Mouse (Mus musculus) forebrain, embryonic 11.5 days (tissue): ENCODE data around the gene Rhobtb1. TPM values are rescaled to one million over a fixed set of nuclear protein-coding genes. Genes with fewer than 3 reads are reported as not detected.

ENCODE experiments used
- ATAC-seq: fragments of 200-750 bp; cut with Nextera tagmentation; replicated peaks from 2 replicates; pipeline ENCODE4 v1.8.0; 2017; ENCODE audit warnings: moderate TSS enrichment; ENCODE audit not compliant: low FRiP score
- DNase-seq: peaks from one replicate; pipeline ENCODE4 v3.0.0-alpha.2; 2017; ENCODE audit warnings: low spot score
- H3K27ac ChIP-seq: fragments of 300-500 bp; sonication (generic); 2 replicates; pipeline ENCODE4 v1.5.1; 2014; ENCODE audit warnings: low read depth, low read length
- H3K27me3 ChIP-seq: fragments of 300-500 bp; sonication (generic); 2 replicates; pipeline ENCODE4 v1.6.1; 2014; ENCODE audit warnings: mild to moderate bottlenecking, low read length, mixed read lengths; ENCODE audit not compliant: control insufficient read depth, insufficient read depth
- H3K36me3 ChIP-seq: fragments of 300-500 bp; sonication (generic); 2 replicates; pipeline ENCODE4 v1.6.1; 2014; ENCODE audit warnings: mild to moderate bottlenecking, low read length, moderate library complexity, mixed read lengths; ENCODE audit not compliant: control insufficient read depth, insufficient read depth
- H3K4me1 ChIP-seq: fragments of 300-500 bp; sonication (generic); replicated peaks from 2 replicates; pipeline ENCODE4 v1.6.1; 2014; ENCODE audit warnings: low read length, mixed read lengths; ENCODE audit not compliant: control insufficient read depth, insufficient read depth
- H3K4me2 ChIP-seq: fragments of 300-500 bp; sonication (generic); 2 replicates; pipeline ENCODE4 v1.6.1; 2014; ENCODE audit warnings: low read depth, mild to moderate bottlenecking, low read length, moderate library complexity, mixed read lengths; ENCODE audit not compliant: severe bottlenecking
- H3K4me3 ChIP-seq: fragments of 300-500 bp; sonication (generic); 2 replicates; pipeline ENCODE4 v1.5.1; 2014; ENCODE audit warnings: low read depth, low read length
- H3K9ac ChIP-seq: fragments of 300-500 bp; sonication (generic); 2 replicates; pipeline ENCODE4 v1.6.1; 2014; ENCODE audit warnings: low read length
- H3K9me3 ChIP-seq: fragments of 300-500 bp; sonication (generic); 2 replicates; pipeline ENCODE4 v1.6.1; 2016; ENCODE audit warnings: low read length, mixed read lengths; ENCODE audit not compliant: control insufficient read depth
- WGBS: fragments of 180-500 bp; shearing (Covaris S2); extraction: QIAGEN DNeasy Blood & Tissue Kit; methylation state at CpG from one replicate; pipeline ENCODE4 v1.1.7; 2014; 5-methylcytosine and 5-hydroxymethylcytosine counted together
- polyA plus RNA-seq: library from polyadenylated mRNA; unstranded; fragments of >200 nt; fragmentation: Nextera tagmentation; extraction: Ambion mirVana; gene quantifications from 2 replicates; pipeline ENCODE4 v1.2.1, GENCODE M21; 2014

Rhobtb1 gene
- polyA plus RNA-seq, 1 experiment from 2014 or later: 15.6 TPM

DNA sequence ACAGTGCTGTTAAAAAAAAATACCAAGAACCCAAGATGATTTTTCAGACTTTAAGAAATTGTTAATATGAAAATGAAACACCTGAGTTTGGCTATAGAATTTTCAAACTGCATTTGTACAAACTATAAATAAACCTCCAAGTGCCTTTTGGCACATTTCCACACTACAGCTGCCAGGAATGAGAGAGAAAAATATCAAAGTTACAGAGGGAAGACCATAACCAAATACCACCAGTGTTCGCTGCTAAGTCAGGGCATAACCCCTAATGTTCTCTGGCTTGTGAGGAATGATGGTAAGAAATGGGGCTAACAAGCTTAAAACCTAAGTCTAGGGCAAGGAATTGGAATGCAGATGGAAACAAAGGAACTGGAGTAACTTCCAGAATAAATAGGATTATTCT lies 31.8 kb upstream of the Rhobtb1 start:
- no peaks in the 10 kb centered on the region for H3K9me3 ChIP-seq
- no peak overlapping the region for H3K9ac ChIP-seq
- 91% methylated on average over 1 of the region's 1 CpGs for WGBS
- H3K27me3 ChIP-seq: no peaks in the 10 kb centered on the region
- ATAC-seq (no peak), DNase-seq (no peak)
- H3K36me3 ChIP-seq: no peaks in the 10 kb centered on the region
- no peak overlapping the region for H3K27ac ChIP-seq
- no peak overlapping the region for H3K4me2 ChIP-seq
- no peaks in the 10 kb centered on the region for H3K4me1 ChIP-seq
- no peak overlapping the region for H3K4me3 ChIP-seq

DNA sequence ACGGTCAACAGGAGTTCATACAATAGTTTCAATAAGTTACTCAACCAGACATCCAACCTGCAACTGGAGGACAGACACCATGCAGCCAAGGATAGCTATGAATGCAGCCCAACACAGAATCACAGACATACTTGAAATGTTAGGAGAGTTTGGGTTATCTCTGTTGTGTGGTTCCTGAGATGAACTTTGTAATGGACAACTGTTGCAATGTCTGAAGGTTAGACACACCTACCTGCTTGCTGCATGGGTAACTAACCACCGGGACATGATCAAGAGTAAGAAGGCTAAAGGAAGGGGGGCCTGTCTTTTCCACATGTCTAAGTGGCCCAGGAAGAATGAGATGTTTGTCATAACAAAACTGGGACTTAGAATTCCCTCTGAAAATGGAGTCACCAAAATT lies 24.7 kb upstream of the Rhobtb1 start:
- ATAC-seq: no peak
- 80% methylated on average over 2 of the region's 2 CpGs for WGBS

DNA sequence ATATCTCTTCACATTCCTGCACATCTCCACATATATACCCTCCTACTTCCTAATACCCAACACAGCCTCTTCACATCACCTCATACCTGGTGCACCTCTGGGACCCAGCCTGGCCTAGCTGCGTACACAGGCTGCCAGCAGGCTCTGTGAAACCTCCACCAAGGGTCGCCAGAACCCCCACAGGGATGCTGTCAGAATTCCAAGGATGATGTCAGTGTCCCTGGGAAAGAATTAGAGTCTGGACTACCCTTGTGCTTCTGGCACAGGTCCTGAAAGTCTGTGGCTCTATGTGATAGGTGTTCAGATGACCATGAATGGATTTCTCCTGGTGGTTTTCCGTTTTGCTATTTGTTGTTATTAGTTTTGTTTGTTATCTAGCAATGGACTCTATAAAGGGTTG lies 22.7 kb upstream of the Rhobtb1 start:
- H3K9me3 ChIP-seq: no peaks in the 10 kb centered on the region
- no peak overlapping the region for H3K4me3 ChIP-seq
- H3K9ac ChIP-seq: no peak overlapping the region
- 80% methylated on average over 3 of the region's 3 CpGs for WGBS
- no peaks in the 10 kb centered on the region for H3K36me3 ChIP-seq
- no peaks in the 10 kb centered on the region for H3K4me1 ChIP-seq
- no peaks in the 10 kb centered on the region for H3K27me3 ChIP-seq
- H3K4me2 ChIP-seq: no peak overlapping the region
- DNase-seq: no peak
- H3K27ac ChIP-seq: no peak overlapping the region
- no peak for ATAC-seq

More for the DNA sequence above, 24.7 kb upstream of the Rhobtb1 start:
- Histone ChIP-seq H3K27me3 (no peaks in the 10 kb centered on the region), H3K4me1 (no peaks in the 10 kb centered on the region), H3K36me3 (no peaks in the 10 kb centered on the region), H3K4me3 (no peak overlapping the region), H3K9ac (no peak overlapping the region), H3K27ac (no peak overlapping the region), H3K9me3 (no peaks in the 10 kb centered on the region), H3K4me2 (no peak overlapping the region)
- DNase-seq: no peak

DNA sequence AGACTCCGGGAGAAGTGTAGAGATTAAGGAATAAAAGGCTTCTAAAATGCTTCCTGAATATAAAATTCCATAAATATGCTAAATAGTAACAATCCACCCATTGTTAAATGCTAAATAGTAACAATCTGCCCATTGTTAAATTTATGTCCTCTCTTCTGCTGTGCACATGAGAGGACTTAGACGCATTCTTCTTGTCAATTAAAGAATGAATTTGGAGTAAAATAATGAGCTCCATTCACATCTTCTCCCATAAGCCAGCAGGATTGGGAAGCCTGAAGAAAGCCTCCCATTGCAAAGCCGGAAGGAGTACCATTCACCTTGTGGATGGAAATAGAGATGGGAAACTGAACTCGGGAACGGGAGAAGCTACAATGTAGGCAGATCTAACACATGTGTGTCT lies 20.6 kb upstream of the Rhobtb1 start:
- 67% methylated on average over 5 of the region's 5 CpGs for WGBS
- H3K9me3 ChIP-seq: no peaks in the 10 kb centered on the region
- H3K36me3 ChIP-seq: no peaks in the 10 kb centered on the region
- no peak for DNase-seq
- H3K9ac ChIP-seq: no peak overlapping the region
- ATAC-seq: no peak
- H3K4me3 ChIP-seq: no peak overlapping the region
- no peaks in the 10 kb centered on the region for H3K27me3 ChIP-seq
- H3K4me2 ChIP-seq: no peak overlapping the region
- H3K27ac ChIP-seq: no peak overlapping the region
- no peaks in the 10 kb centered on the region for H3K4me1 ChIP-seq

DNA sequence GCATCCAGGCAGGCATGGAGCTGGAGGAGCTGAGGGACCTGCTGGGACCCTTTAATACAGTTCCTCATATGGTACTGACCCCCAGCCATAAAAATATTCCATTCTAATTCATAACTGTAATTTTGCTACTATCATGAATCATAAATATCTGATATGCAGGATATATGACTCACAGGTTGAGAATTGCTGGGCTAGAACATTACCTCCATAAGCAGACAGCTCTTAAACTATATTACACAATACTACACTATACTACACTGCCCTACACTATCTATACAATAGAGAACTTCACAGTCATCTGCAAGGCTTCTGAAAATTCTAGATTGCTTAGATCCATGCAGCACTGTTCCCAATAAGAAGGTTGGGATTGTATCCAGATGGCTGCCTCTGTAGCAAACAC lies 16.9 kb upstream of the Rhobtb1 start:
- H3K27me3 ChIP-seq: no peaks in the 10 kb centered on the region
- H3K9me3 ChIP-seq: no peaks in the 10 kb centered on the region
- DNase-seq: no peak
- no peak overlapping the region for H3K27ac ChIP-seq
- H3K4me3 ChIP-seq: no peak overlapping the region
- H3K9ac ChIP-seq: no peak overlapping the region
- no peak for ATAC-seq
- H3K4me2 ChIP-seq: no peak overlapping the region
- H3K36me3 ChIP-seq: no peaks in the 10 kb centered on the region
- no peaks in the 10 kb centered on the region for H3K4me1 ChIP-seq

DNA sequence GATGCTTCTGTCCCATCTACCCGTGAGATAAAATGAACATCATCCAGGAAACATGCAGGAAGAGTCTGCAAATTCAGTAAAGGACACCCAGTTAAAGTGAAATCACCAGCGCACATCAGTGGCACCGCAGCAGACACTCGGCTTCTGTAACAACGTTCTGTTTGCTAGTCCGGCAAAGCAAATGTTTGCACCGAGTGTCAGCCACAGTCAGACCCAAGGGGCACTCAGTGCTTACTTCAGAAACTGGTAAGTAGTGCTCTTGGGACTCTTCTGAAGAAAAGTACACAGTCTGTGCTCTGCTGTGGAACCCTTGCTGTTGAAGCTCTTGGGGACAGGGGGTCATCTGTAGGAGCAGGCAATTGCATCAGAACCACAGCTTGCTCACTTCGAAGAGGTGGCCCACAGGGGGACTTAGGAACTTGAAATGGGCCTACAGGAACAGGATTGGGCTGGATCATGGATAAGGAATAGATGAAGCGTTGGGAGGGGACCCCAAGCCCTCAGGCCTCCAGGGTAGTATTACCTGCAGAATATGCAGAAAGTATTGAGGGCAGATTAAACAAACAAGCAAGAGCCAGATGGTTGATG lies 14.9 kb upstream of the Rhobtb1 start:
- Histone ChIP-seq H3K4me2 (no peak overlapping the region), H3K27me3 (no peaks in the 10 kb centered on the region), H3K4me3 (no peak overlapping the region), H3K9ac (no peak overlapping the region), H3K4me1 (no peaks in the 10 kb centered on the region), H3K9me3 (no peaks in the 10 kb centered on the region), H3K27ac (no peak overlapping the region), H3K36me3 (no peaks in the 10 kb centered on the region)
- DNase-seq: no peak
- no peak for ATAC-seq
- 92% methylated on average over 9 of the region's 9 CpGs for WGBS

DNA sequence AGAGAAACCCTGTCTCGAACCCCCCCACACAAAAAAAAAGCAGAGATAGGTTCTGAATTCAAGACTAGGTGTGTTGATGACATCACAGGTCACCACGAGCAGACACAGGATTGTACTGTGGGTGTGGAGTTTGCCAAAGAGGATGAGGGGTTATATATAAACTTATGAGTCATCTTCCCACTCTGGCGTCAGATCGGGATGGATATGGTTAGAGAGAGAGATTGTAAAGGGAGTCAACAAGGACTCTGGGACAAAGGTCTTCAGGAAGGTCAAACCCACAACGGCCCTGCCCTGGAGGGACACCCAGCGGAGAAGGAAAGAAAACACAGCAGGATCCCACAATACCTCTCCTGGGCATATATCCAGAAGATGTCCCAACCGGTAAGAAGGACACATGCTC lies 2.0 kb upstream of the Rhobtb1 start:
- ATAC-seq (no peak), DNase-seq (no peak)
- Histone ChIP-seq H3K27me3 (no peaks in the 10 kb centered on the region), H3K4me3 (no peak overlapping the region), H3K27ac (no peak overlapping the region), H3K9me3 (no peaks in the 10 kb centered on the region), H3K9ac (no peak overlapping the region), H3K4me1 (no peaks in the 10 kb centered on the region), H3K36me3 (no peaks in the 10 kb centered on the region), H3K4me2 (no peak overlapping the region)
- WGBS: 86% methylated on average over 7 of the region's 7 CpGs

DNA sequence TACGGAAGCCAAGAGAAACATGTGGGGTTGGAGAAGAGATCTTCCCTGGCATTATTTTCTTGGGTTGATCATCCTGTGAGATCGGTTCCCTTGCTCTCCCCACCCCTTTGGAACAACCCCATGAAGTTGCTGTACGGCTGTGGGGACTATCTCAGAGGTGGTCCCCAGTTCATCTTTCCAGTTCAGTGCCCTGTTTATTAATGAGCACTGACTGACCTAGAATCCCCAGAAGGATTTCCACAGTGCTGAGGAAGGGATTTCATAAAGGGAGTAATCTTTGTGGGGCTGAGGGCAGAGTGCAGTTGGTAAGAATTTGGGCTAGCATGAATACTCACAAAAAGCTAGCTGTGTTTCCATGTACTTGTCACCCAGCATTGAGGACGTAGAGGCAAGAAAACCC lies 1.7 kb downstream of the Rhobtb1 start:
- Histone ChIP-seq H3K27me3 (no peaks in the 10 kb centered on the region), H3K27ac (no peak overlapping the region), H3K36me3 (no peaks in the 10 kb centered on the region), H3K4me2 (no peak overlapping the region), H3K9me3 (no peaks in the 10 kb centered on the region), H3K4me1 (no peaks in the 10 kb centered on the region), H3K9ac (no peak overlapping the region), H3K4me3 (no peak overlapping the region)
- WGBS: 82% methylated on average over 4 of the region's 4 CpGs
- DNase-seq (no peak), ATAC-seq (no peak)

DNA sequence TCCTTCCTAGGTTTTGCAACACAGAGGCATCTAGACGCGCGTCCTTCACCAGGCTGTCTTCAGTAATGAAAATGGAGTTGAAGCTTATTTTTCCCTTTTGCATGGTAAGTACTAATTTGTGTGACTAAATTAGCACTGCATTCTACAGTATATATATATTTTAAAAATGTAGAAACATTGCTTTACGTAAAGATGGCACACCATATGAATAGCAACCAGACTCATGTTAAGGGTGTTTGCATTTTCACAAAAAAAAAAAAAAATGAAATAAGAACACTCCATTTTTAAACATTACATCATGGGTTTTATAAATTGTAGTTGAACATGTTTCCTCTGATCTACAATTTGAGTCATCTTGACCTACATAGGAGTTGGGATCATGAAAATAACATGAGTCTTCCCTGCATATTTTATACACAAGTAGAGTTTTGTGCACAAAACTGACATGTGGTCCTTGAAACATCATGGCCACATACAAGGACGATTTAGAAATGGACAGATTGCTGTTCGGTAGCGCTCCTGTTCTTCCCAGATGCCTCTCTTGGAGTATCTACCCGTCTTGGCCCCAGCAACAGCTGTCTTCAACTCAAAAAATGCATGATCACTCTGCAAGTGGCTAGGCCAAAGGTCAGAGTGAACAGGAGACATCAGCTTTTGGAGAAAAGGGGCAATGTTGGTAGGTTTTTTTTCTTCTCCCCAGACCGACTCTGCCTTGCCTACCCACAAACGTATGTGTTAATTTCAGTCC lies 4.4 kb downstream of the Rhobtb1 start:
- Histone ChIP-seq H3K4me1 (no peaks in the 10 kb centered on the region), H3K4me3 (no peak overlapping the region), H3K36me3 (no peaks in the 10 kb centered on the region), H3K4me2 (no peak overlapping the region), H3K27me3 (no peaks in the 10 kb centered on the region), H3K9me3 (no peaks in the 10 kb centered on the region), H3K27ac (no peak overlapping the region), H3K9ac (no peak overlapping the region)
- ATAC-seq (no peak), DNase-seq (no peak)
- 89% methylated on average over 10 of the region's 10 CpGs for WGBS
